Mouse (Mus musculus) forebrain, embryonic 10.5 days (tissue): Measurements from ENCODE around the gene Numbl. TPM values are rescaled to one million over a fixed set of nuclear protein-coding genes. Genes with fewer than 3 reads are reported as not detected.

Experiments used
- DNase-seq: peaks from one replicate; pipeline ENCODE4 v3.0.0-alpha.2; 2017; ENCODE audit warnings: low spot score; ENCODE audit errors: extremely low spot score
- H3K27ac ChIP-seq: fragments of 300-500 bp; sonication (generic); 2 replicates; pipeline ENCODE4 v1.5.1; 2016; ENCODE audit warnings: mild to moderate bottlenecking
- H3K27me3 ChIP-seq: fragments of 300-500 bp; sonication (generic); 2 replicates; pipeline ENCODE4 v1.6.1; 2016; ENCODE audit warnings: mild to moderate bottlenecking; ENCODE audit not compliant: poor library complexity, severe bottlenecking
- H3K36me3 ChIP-seq: fragments of 300-500 bp; sonication (generic); replicated peaks from 2 replicates; pipeline ENCODE4 v1.6.1; 2016; ENCODE audit warnings: mild to moderate bottlenecking, moderate library complexity
- H3K4me1 ChIP-seq: fragments of 300-500 bp; sonication (generic); 2 replicates; pipeline ENCODE4 v1.6.1; 2016
- H3K4me3 ChIP-seq: fragments of 300-500 bp; sonication (generic); 2 replicates; pipeline ENCODE4 v1.5.1; 2016; ENCODE audit warnings: mild to moderate bottlenecking, moderate library complexity
- H3K9me3 ChIP-seq: fragments of 300-500 bp; sonication (generic); 2 replicates; pipeline ENCODE4 v1.6.1; 2016; ENCODE audit warnings: mild to moderate bottlenecking, moderate library complexity
- WGBS: fragments of 180-500 bp; shearing (Covaris S2); methylation state at CpG from one replicate; pipeline ENCODE4 v1.1.7; 2016; 5-methylcytosine and 5-hydroxymethylcytosine counted together
- polyA plus RNA-seq: library from polyadenylated mRNA; unstranded; fragments of >200 nt; fragmentation: Nextera tagmentation; extraction: Ambion mirVana; gene quantifications from 2 replicates; pipeline ENCODE4 v1.2.1, GENCODE M21; 2016

Numbl gene
- polyA plus RNA-seq, 1 experiment from 2014 or later, result 15.6 TPM

DNA sequence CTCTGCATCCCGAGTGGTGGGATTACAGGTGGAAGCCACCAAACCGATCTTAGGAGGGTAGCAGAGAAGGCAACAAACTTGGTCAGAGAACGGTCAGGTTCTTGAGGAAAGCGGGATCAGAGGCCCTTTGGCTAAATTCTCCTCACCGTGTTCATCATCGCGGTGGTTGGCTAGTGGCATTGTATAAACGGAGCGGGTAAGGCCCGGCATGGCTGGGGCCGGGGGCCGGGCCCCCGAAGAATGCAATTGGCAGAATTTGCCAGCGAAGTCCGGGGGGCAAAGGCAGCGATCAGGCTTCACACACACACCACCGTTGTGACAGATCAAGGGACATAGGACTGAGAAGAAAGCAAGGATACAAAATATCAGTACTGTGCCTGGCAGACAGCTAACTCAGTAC, 71.7 kb downstream of the Numbl start:
- 27% methylated on average over 17 of the region's 17 CpGs for WGBS
- H3K4me3 ChIP-seq, result peak overlapping the region; percentile 54
- H3K27me3 ChIP-seq, result peaks cover 100% of the 10 kb centered on the region
- 0 out of 2 replicates have a peak, but pooled peaks cover 7% of the 10 kb centered on the region for H3K36me3 ChIP-seq
- no peak for DNase-seq
- no peaks in the 10 kb centered on the region for H3K9me3 ChIP-seq
- peaks cover 80% of the 10 kb centered on the region for H3K4me1 ChIP-seq
- no peak overlapping the region for H3K27ac ChIP-seq

DNA sequence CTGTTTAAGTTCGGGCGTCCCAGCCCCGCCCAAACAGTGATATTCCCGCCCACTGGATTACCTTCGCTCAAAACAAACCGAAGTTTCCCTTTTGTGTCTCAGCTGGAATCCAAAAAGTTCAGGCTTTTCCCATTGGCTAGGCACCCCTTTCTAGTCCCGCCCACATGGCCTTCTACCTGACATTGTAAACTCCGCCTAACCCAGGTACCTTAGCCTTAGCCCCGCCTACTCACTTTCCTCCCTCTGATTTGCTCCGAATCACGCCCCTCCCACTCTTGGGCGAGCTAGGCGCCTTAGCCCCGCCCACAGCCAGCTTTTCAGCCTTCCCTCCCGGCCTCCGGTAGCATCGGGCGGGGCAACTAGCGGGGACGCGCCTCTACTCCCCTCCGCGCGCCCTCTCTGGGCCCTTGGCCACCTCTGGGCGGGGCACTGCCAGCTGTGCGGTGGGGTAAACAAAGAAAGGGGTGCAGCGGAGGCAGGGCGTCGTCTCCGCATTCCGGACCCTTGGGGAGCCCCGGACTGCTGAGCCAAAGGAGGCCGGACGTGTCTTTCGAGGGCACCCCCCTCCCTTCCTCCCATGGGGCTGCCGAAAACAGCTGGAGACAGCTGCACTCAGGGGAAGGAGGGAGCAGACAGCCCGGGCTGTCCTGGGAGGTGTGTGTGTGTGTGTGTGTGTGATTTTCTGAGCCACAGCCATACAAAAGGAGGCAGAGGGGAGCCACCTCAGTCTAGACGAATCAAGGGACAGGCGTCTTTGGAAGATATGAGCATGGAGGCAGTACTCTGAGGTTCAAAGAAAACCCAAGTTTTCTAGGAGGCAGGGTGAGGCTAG, 72.7 kb downstream of the Numbl start:
- no peak overlapping the region; the same call in 1 of the 2 replicates for H3K27ac ChIP-seq
- H3K27me3 ChIP-seq, result peaks cover 100% of the 10 kb centered on the region
- H3K4me1 ChIP-seq, result peaks cover 71% of the 10 kb centered on the region
- peak; percentile 79 for DNase-seq
- under 1% methylated on average over 39 of the region's 39 CpGs for WGBS
- H3K36me3 ChIP-seq, result 0 out of 2 replicates have a peak, but pooled peaks cover 7% of the 10 kb centered on the region
- peak overlapping the region; percentile 54 for H3K4me3 ChIP-seq
- H3K9me3 ChIP-seq, result no peaks in the 10 kb centered on the region

DNA sequence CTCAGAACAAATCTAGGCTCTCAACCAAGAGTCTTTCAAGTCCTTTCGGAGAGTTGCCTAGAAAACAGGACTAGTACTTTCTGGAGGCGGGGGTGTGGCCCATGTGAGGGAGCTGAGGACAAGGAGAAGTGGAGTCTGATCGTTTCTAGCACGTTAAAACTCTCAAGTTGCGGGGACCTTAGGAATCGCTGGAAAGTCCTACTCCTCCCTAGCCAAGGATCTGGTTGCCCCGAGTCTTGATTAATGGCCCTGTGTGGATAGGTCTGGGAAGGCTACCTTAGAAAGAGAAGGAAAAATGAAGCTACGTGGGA, 73.3 kb downstream of the Numbl start:
- Histone ChIP-seq H3K36me3 (0 out of 2 replicates have a peak, but pooled peaks cover 7% of the 10 kb centered on the region), H3K9me3 (no peaks in the 10 kb centered on the region), H3K27ac (no peak overlapping the region), H3K4me1 (peaks cover 71% of the 10 kb centered on the region), H3K27me3 (peaks cover 99% of the 10 kb centered on the region), H3K4me3 (peak overlapping the region; percentile 54; the same call in 1 of the 2 replicates)
- no peak for DNase-seq
- WGBS, result 4% methylated on average over 8 of the region's 8 CpGs

Other genes with a start within 250 kb of the Numbl start
- not detected in 2 replicates for gene Cyp2a12, start 229.4 kb upstream of the Numbl start, polyA plus RNA-seq
- gene Cyp2f2, start 138.5 kb upstream of the Numbl start, polyA plus RNA-seq, result not detected in 2 replicates
- 0.12 and 0.16 TPM in 2 replicates for gene Cyp2t4, start 104.7 kb upstream of the Numbl start, polyA plus RNA-seq
- 73.7 and 74.0 TPM in 2 replicates for gene Egln2, start 91.6 kb upstream of the Numbl start, polyA plus RNA-seq
- 55.2 and 56.3 TPM in 2 replicates for gene Rab4b, start 79.5 kb upstream of the Numbl start, polyA plus RNA-seq
- gene Gm21983, start 77.3 kb upstream of the Numbl start, polyA plus RNA-seq, result not detected in 2 replicates
- gene Mia, start 77.3 kb upstream of the Numbl start, polyA plus RNA-seq, result 1.1 and 1.7 TPM in 2 replicates
- gene BC024978, start 62.7 kb upstream of the Numbl start, polyA plus RNA-seq, result 4.1 and 4.3 TPM in 2 replicates
- gene Snrpa, start 62.2 kb upstream of the Numbl start, polyA plus RNA-seq, result 418 and 425 TPM in 2 replicates
- 4.4 and 5.3 TPM in 2 replicates for gene Itpkc, start 29.8 kb upstream of the Numbl start, polyA plus RNA-seq
- 24.1 and 24.4 TPM in 2 replicates for gene Coq8b, start 25.4 kb upstream of the Numbl start, polyA plus RNA-seq
- gene Ltbp4, start 79.3 kb downstream of the Numbl start, polyA plus RNA-seq, result 8.5 and 11.1 TPM in 2 replicates
- 62.4 and 67.7 TPM in 2 replicates for gene Shkbp1, start 97.6 kb downstream of the Numbl start, polyA plus RNA-seq
- gene Gm20479, start 99.0 kb downstream of the Numbl start, polyA plus RNA-seq, result 1.4 TPM in 1 of 2 replicates, not detected in the other
- 0.20 and 0.37 TPM in 2 replicates for gene Sptbn4, start 189.3 kb downstream of the Numbl start, polyA plus RNA-seq
- gene Blvrb, start 189.5 kb downstream of the Numbl start, polyA plus RNA-seq, result 34.8 and 45.5 TPM in 2 replicates
- 21.7 and 24.8 TPM in 2 replicates for gene Sertad3, start 215.3 kb downstream of the Numbl start, polyA plus RNA-seq
- gene Sertad1, start 228.5 kb downstream of the Numbl start, polyA plus RNA-seq, result 17.7 and 18.6 TPM in 2 replicates
- 3.1 TPM in 2 replicates for gene Prx, start 240.9 kb downstream of the Numbl start, polyA plus RNA-seq